Mouse (Mus musculus) lung, adult 2 months (tissue): ENCODE measurements at regions not wholly inside any gene's neighbourhood (a gene's known extent, or its start where the extent isn't known, plus 50 kb on each side); places are given as distances from the start of the nearest gene placed in this dataset.

Source experiments
- DNase-seq: peaks from one replicate; pipeline ENCODE4 v3.0.0; 2022
- H3K4me1 ChIP-seq: fragments of 200-500 bp; 2 replicates; pipeline ENCODE4 v1.6.1; 2011; ENCODE audit warnings: low read length; ENCODE audit not compliant: control insufficient read depth, insufficient read depth
- H3K4me3 ChIP-seq: fragments of 200-500 bp; replicated peaks from 2 replicates; pipeline ENCODE3; 2011; ENCODE audit warnings: low read depth, mild to moderate bottlenecking, control low read depth, low read length; ENCODE audit errors: extremely low read depth
- CTCF ChIP-seq: fragments of 200-500 bp; IDR thresholded peaks from 2 replicates; pipeline ENCODE4 v1.5.1; 2011; ENCODE audit warnings: mild to moderate bottlenecking, low read length, control low read depth; ENCODE audit not compliant: insufficient read depth
- POLR2A ChIP-seq: fragments of 200-500 bp; IDR thresholded peaks from 2 replicates; pipeline ENCODE4 v1.6.1; 2011; ENCODE audit warnings: low read depth, mild to moderate bottlenecking, control low read depth, low read length, borderline replicate concordance; ENCODE audit errors: extremely low read depth
- WGBS: fragments of 180-500 bp; shearing (Covaris S2); methylation state at CpG from one replicate; pipeline ENCODE4 v1.1.7; 2018; 5-methylcytosine and 5-hydroxymethylcytosine counted together

DNA sequence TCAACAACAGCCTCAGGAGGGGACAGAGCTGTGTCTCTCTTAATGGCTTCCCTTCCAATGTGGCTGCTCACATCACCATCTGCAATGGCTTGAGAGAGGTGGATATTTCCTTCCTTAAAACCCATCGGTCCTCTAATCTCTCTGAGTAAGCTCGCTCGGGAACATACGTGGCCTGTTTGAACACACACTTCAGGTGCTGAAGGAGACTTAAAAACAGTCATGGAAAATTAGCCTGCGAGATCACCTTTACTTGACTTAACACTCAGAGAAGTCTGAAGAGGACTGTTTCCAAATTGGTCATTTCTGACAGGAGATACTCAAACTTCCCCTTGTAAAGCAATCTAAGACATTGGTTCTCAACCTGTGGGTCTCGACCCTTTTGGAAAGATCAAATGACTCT is 83.0 kb downstream of the Vegfa start:
- no peak for TF ChIP-seq CTCF
- no peak for TF ChIP-seq POLR2A
- Histone ChIP-seq H3K4me1 (0 out of 2 replicates have a peak, but pooled peaks cover 2% of the 10 kb centered on the region), H3K4me3 (no peak overlapping the region)
- DNase-seq = no peak
- 75% methylated on average over 6 of the region's 6 CpGs for WGBS

DNA sequence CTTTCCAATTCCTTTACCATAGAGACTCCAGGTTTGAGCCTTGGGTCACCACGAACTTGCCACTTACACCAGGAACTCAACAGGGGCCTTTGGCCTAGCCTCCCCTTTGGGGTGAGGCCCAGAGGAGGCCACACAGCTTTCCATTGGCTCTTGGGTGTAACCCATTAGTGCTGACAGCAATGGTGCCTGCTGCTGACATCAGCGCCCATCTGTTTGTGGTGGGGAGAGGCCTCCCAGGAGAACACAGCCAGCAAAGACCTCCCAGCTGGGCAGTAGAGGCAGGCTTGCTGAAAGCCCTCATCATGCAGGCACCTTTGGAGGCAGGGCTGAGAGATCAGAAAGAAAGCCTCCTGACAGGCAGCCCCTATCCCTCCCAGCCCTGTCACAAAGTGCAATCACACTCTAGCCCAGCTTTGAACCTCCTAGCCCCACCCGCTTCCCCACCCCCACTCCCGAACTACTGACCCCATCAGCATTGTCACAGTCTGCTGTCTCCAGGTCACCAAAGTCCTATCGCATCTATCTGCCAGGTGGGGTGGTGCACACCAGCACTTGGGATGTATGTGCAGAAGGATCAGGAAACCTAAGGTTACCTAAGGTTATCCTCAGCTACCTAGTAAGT is 83.7 kb downstream of the Vegfa start:
- DNase-seq = no peak
- 76% methylated on average over 5 of the region's 5 CpGs for WGBS
- Histone ChIP-seq H3K4me3 (no peak overlapping the region), H3K4me1 (0 out of 2 replicates have a peak, but pooled peaks cover 2% of the 10 kb centered on the region)
- TF ChIP-seq CTCF = no peak
- no peak for TF ChIP-seq POLR2A

DNA sequence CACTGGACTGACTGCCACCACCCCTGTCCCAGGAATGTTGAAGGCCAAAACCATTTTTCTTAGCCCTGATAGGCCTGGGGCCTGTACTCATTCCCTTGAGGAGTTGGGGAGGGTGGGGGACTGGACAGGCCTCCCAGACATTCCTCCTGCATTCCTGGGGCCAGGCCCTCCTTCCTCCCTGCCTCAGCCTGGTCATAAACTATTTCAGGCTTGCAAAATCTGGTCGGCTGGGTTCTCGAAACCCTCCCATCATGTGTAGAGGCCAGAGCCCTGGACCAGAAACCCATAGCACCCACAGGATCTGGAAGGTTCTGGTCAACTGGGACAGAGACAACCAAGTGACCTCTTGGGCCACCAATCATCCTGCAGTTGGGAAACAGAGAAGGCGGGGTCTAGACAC is 87.2 kb downstream of the Vegfa start:
- 61% methylated on average over 3 of the region's 3 CpGs for WGBS
- Histone ChIP-seq H3K4me1 (0 out of 2 replicates have a peak, but pooled peaks cover 2% of the 10 kb centered on the region), H3K4me3 (no peak overlapping the region)
- peak; percentile 43 for DNase-seq
- TF ChIP-seq CTCF (no peak), POLR2A (no peak)

DNA sequence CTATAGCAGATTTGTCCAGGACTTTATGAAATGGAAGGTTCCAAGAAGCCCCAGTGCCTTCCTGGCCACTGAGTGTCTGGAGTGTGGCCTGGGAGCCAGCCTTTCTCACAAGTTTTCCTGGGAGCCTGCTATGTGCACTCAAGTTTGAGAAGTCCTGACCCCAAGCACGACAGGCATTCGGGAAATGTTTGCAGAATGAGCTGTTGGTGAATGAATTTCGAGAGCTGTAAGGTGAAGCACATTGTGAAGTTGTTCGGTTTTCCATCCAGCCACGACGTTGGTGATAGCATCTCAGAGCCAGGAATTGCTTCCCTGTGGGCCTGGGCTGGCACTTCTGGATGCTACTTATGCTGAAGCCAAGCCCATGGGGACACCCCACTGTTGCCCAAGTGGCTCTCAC is 88.9 kb downstream of the Vegfa start:
- no peak overlapping the region for H3K4me3 ChIP-seq
- TF ChIP-seq POLR2A (no peak), CTCF (no peak)
- H3K4me1 ChIP-seq = 0 out of 2 replicates have a peak, but pooled peaks cover 2% of the 10 kb centered on the region
- 55% methylated on average over 6 of the region's 6 CpGs for WGBS
- DNase-seq = peak; percentile 60

DNA sequence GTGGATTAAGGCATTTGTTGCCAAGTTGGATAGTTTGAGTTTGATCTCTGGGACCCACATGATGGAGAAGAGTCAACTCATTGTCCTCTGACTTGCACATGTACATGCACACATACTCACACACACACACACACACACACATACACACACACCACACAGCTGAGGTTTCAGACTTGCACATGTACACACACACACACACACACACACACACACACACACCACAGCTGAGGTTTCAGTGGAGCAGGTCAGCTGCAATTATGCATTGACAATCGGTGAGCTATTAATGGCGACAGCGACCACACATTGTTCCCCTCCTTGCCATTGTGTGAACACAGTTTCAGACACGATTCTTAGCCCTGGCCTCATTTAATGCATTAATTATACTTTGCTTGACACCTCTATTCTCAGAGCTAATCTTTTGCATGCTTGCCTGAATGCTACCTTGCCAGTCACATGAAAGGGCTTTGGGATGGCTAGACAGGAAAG is 90.2 kb downstream of the Vegfa start:
- whole genome bisulfite sequencing = 70% methylated on average over 4 of the region's 4 CpGs
- Histone ChIP-seq H3K4me3 (no peak overlapping the region), H3K4me1 (0 out of 2 replicates have a peak, but pooled peaks cover 2% of the 10 kb centered on the region)
- TF ChIP-seq CTCF (no peak), POLR2A (no peak)
- no peak for DNase-seq

DNA sequence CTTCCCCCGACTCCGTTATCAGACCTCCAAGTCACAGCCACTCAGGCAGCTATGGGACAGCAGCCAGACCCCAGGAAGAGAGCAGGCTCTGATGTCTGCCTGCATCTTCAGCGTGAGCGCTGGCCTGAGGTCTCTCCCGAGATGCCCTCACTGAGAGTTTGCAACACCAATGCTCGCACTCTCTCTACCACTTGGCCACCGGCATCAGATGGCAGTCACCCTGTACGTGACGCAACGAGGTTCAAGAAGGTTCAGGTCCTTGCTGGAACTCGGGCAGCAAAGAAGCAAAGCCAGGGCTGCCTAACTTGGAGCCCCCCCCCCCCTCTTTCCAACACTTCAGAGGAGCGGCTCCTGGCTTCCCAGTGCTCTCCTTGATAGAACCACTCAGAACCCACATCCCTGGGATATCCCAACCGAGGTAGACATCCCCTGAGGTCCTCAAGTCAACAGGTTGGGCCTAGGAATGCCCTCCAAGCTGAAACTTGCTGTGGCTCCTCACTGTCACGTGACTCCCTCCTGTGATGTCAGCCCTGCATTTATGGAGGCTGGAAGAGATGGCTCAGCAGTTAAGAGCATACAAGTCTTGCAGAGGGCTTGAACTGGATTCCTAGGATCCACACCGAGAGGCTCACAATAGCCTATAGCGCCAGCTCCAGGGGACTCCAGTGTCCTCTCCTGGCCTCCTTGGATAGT is 91.9 kb downstream of the Vegfa start:
- no peak overlapping the region for H3K4me3 ChIP-seq
- H3K4me1 ChIP-seq = 0 out of 2 replicates have a peak, but pooled peaks cover under 1% of the 10 kb centered on the region
- no peak for TF ChIP-seq POLR2A
- no peak for TF ChIP-seq CTCF
- DNase-seq = no peak
- 65% methylated on average over 16 of the region's 16 CpGs for WGBS

DNA sequence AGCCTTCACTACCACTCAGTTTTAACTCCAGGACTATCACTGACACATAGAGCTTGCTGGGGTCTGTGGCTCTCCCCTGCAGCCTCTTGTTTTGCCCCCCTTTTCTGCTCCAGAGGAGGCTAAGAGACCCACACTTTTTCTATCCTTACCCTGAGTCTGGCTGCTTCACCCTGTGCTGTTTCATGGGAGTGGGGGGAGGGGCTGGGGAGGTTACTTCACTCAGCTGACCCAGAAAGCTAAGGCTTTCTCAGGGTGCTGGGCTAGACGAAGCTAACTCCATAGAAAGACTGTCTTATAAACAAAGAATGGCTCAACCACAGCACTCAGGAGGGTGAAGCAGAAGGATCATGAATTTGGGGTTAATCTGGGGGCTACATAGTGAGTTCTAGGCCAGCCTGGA is 93.9 kb downstream of the Vegfa start:
- H3K4me1 ChIP-seq = no peaks in the 10 kb centered on the region
- DNase-seq = no peak
- WGBS = 50% methylated on average over 1 of the region's 1 CpGs
- no peak for TF ChIP-seq POLR2A
- TF ChIP-seq CTCF = no peak
- H3K4me3 ChIP-seq = no peak overlapping the region

DNA sequence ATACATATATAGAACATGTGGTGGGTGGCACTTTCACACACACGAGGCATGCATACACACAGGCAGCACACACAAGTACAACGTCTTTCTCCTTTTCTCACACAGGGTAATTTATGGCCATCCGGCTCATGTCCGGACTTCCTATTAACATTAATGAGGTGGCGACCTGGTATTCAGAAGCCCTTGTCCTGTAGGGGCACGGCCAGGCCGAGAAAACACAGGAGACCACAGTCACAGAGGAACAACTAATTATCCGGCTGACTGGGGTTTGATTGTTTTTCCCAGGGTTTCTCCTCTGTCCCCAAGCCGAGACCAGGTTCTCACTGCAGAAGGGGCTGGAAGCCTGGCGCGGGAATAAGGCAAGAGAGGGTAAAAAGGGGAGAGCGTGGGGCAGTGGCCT is 95.6 kb downstream of the Vegfa start:
- WGBS = 64% methylated on average over 12 of the region's 12 CpGs
- DNase-seq = no peak
- TF ChIP-seq POLR2A (no peak), CTCF (no peak)
- no peak overlapping the region for H3K4me3 ChIP-seq
- H3K4me1 ChIP-seq = no peaks in the 10 kb centered on the region

DNA sequence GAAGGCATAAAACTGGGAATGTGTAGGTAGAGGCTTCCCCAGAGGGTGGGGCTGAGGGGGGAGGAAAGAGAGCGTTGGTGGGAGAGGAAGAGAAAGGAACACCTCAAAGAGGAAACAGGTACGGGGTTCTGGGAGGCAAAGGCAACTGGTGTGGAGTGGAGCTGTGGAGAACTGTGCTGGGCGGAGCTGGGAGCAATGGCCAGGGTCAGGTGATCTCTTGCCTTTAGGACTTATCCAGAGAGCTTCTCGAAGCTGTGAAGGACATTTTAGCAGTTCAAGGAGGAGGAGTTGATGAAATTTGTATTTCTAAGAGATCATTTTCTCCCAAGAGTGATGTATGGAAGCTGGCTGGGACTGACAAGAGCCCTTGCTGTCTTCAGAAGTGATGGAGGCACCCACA is 96.9 kb downstream of the Vegfa start:
- 61% methylated on average over 4 of the region's 4 CpGs for WGBS
- Histone ChIP-seq H3K4me3 (no peak overlapping the region), H3K4me1 (no peaks in the 10 kb centered on the region)
- DNase-seq = no peak
- TF ChIP-seq POLR2A (no peak), CTCF (no peak)

DNA sequence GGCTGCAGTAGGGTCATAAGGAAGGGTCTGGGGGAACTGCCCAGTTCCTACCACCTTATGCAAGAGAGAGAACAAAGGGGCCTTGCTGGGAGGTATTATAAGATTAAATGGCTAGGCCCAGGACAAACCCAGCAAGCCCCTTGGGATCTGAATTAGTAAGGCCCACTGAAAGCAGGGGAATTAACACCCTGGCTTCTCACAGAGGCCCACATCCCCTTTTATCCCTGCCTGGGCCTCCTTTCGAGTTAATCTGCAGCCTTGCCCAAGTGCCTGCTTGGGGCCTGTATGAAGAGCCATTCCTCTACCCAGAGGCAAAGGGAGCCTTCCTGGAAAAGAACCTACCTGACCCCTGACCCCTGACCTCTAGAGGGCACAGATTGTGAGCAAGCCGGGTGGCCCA is 98.2 kb downstream of the Vegfa start:
- WGBS = 61% methylated on average over 2 of the region's 2 CpGs
- TF ChIP-seq CTCF = no peak
- no peak for TF ChIP-seq POLR2A
- no peak for DNase-seq
- H3K4me1 ChIP-seq = no peaks in the 10 kb centered on the region
- H3K4me3 ChIP-seq = no peak overlapping the region
